Mouse (Mus musculus) kidney, postnatal 0 days (tissue): ENCODE measurements around the gene Sp6. TPM values are rescaled to one million over a fixed set of nuclear protein-coding genes. Genes with fewer than 3 reads are reported as not detected.
A peak's percentile ranks its signal among the peaks of the same experiment; 100 is the strongest.

Source experiments
- ATAC-seq: fragments of 200-750 bp; cut with Nextera tagmentation; replicated peaks from 2 replicates; pipeline ENCODE4 v1.8.0; 2017; ENCODE audit warnings: low read depth, moderate number of reproducible peaks, moderate TSS enrichment, moderate library complexity; ENCODE audit not compliant: low FRiP score
- DNase-seq: peaks from one replicate; pipeline ENCODE4 v3.0.0-alpha.2; 2016; ENCODE audit warnings: low spot score
- H3K27ac ChIP-seq: fragments of 300-500 bp; sonication (generic); 2 replicates; pipeline ENCODE4 v1.5.1; 2014; ENCODE audit warnings: mild to moderate bottlenecking
- H3K27me3 ChIP-seq: fragments of 300-500 bp; sonication (generic); 2 replicates; pipeline ENCODE4 v1.6.1; 2014; ENCODE audit warnings: low read length, mixed read lengths; ENCODE audit not compliant: insufficient read depth
- H3K36me3 ChIP-seq: fragments of 300-500 bp; sonication (generic); 2 replicates; pipeline ENCODE4 v1.6.1; 2014; ENCODE audit warnings: low read length, mixed read lengths; ENCODE audit not compliant: insufficient read depth
- H3K4me1 ChIP-seq: fragments of 300-500 bp; sonication (generic); replicated peaks from 2 replicates; pipeline ENCODE4 v1.6.1; 2014; ENCODE audit warnings: antibody characterized with exemption, low read length, mixed read lengths; ENCODE audit not compliant: insufficient read depth
- H3K4me2 ChIP-seq: fragments of 300-500 bp; sonication (generic); 2 replicates; pipeline ENCODE4 v1.6.1; 2014; ENCODE audit warnings: mild to moderate bottlenecking, low read length, moderate library complexity, mixed read lengths
- H3K4me3 ChIP-seq: fragments of 300-500 bp; sonication (generic); replicated peaks from 2 replicates; pipeline ENCODE4 v1.5.1; 2014; ENCODE audit warnings: low read depth, low read length
- H3K9ac ChIP-seq: fragments of 300-500 bp; sonication (generic); 2 replicates; pipeline ENCODE4 v1.6.1; 2014; ENCODE audit warnings: low read depth, low read length
- H3K9me3 ChIP-seq: fragments of 300-500 bp; sonication (generic); replicated peaks from 2 replicates; pipeline ENCODE4 v1.6.1; 2016; ENCODE audit warnings: low read length, inconsistent platforms, mixed read lengths
- CTCF ChIP-seq: IDR thresholded peaks from 2 replicates; pipeline ENCODE4 v1.5.1; 2016; ENCODE audit warnings: antibody characterized with exemption, low read depth, mild to moderate bottlenecking, moderate library complexity
- WGBS: fragments of 180-500 bp; shearing (Covaris S2); extraction: QIAGEN DNeasy Blood & Tissue Kit; methylation state at CpG from one replicate; pipeline ENCODE4 v1.1.7; 2014; 5-methylcytosine and 5-hydroxymethylcytosine counted together
- polyA plus RNA-seq: library from polyadenylated mRNA; unstranded; fragments of >200 nt; fragmentation: Nextera tagmentation; extraction: Ambion mirVana; gene quantifications from 2 replicates; pipeline ENCODE4 v1.2.1, GENCODE M21; 2015

Gene Sp6
- polyA plus RNA-seq, 1 experiment from 2014 or later = 2.0 TPM

GRCm38 (mm10) chr11:97033781-97034180, 20.6 kb downstream of the Sp6 start:
- H3K27me3 ChIP-seq = no peaks in the 10 kb centered on the region
- DNase-seq (no peak), ATAC-seq (no peak)
- TF ChIP-seq CTCF = no peak
- 86% methylated on average over 4 of the region's 4 CpGs for WGBS
- H3K4me3 ChIP-seq = no peak overlapping the region
- H3K27ac ChIP-seq = no peak overlapping the region
- no peak overlapping the region for H3K4me2 ChIP-seq
- H3K4me1 ChIP-seq = peaks cover 9% of the 10 kb centered on the region; the same call in 1 of the 2 replicates
- H3K9me3 ChIP-seq = no peaks in the 10 kb centered on the region
- H3K36me3 ChIP-seq = 0 out of 2 replicates have a peak, but pooled peaks cover 4% of the 10 kb centered on the region
- no peak overlapping the region for H3K9ac ChIP-seq

GRCm38 (mm10) chr11:97036141-97036540, 22.9 kb downstream of the Sp6 start:
- ATAC-seq (no peak), DNase-seq (no peak)
- Histone ChIP-seq H3K4me2 (no peak overlapping the region), H3K4me1 (no peaks in the 10 kb centered on the region), H3K9ac (no peak overlapping the region), H3K36me3 (0 out of 2 replicates have a peak, but pooled peaks cover 4% of the 10 kb centered on the region), H3K27ac (no peak overlapping the region), H3K9me3 (no peaks in the 10 kb centered on the region), H3K27me3 (no peaks in the 10 kb centered on the region), H3K4me3 (no peak overlapping the region)
- WGBS = 65% methylated on average over 5 of the region's 5 CpGs
- no peak for TF ChIP-seq CTCF

- DNase-seq (no peak), ATAC-seq (no peak)
- H3K27me3 ChIP-seq = no peaks in the 10 kb centered on the region
- H3K36me3 ChIP-seq = no peaks in the 10 kb centered on the region
- TF ChIP-seq CTCF = no peak
- H3K9ac ChIP-seq = no peak overlapping the region
- H3K4me1 ChIP-seq = 0 out of 2 replicates have a peak, but pooled peaks cover 5% of the 10 kb centered on the region
- 64% methylated on average over 7 of the region's 7 CpGs for WGBS
- H3K4me3 ChIP-seq = no peak overlapping the region
- H3K9me3 ChIP-seq = no peaks in the 10 kb centered on the region
- no peak overlapping the region for H3K4me2 ChIP-seq
- H3K27ac ChIP-seq = no peak overlapping the region
Observed at GRCm38 (mm10) chr11:97038881-97039280, 25.7 kb downstream of the Sp6 start.

GRCm38 (mm10) chr11:97040301-97041021, 27.3 kb downstream of the Sp6 start:
- H3K27me3 ChIP-seq = no peaks in the 10 kb centered on the region
- H3K27ac ChIP-seq = no peak overlapping the region
- no peaks in the 10 kb centered on the region; the same call in 1 of the 2 replicates for H3K36me3 ChIP-seq
- 43% methylated on average over 12 of the region's 12 CpGs for WGBS
- H3K4me1 ChIP-seq = 0 out of 2 replicates have a peak, but pooled peaks cover 5% of the 10 kb centered on the region
- ATAC-seq (no peak), DNase-seq (no peak)
- peak overlapping the region; percentile 18; the same call in 1 of the 2 replicates for H3K9ac ChIP-seq
- peak overlapping the region; percentile 90 for H3K4me2 ChIP-seq
- no peak for TF ChIP-seq CTCF
- H3K4me3 ChIP-seq = peak overlapping the region; percentile 60
- no peaks in the 10 kb centered on the region for H3K9me3 ChIP-seq

GRCm38 (mm10) chr11:97041022-97041899, 28.1 kb downstream of the Sp6 start, which contains the start of the genes Lrrc46 and Mrpl10:
Gene Lrrc46 (minus strand): TSS chr11:97041407.
Gene Mrpl10 (plus strand): TSS chr11:97041560.
- peak within 1 kb of the TSS; percentile 90 for H3K4me2 ChIP-seq
- H3K9me3 ChIP-seq = no peaks in the 10 kb centered on the region
- ATAC-seq = peak; percentile 83
- H3K36me3 ChIP-seq = no peaks in the 10 kb centered on the region; the same call in 1 of the 2 replicates
- H3K4me3 ChIP-seq = peak within 1 kb of the TSS; percentile 60
- peak within 1 kb of the TSS; percentile 79 for H3K9ac ChIP-seq
- WGBS = under 1% methylated on average over 48 of the region's 48 CpGs
- H3K27ac ChIP-seq = peak within 1 kb of the TSS; percentile 60
- DNase-seq = peak; percentile 95
- H3K4me1 ChIP-seq = 0 out of 2 replicates have a peak, but pooled peaks cover 5% of the 10 kb centered on the region
- TF ChIP-seq CTCF = no peak; the same call in 1 of the 2 replicates
- H3K27me3 ChIP-seq = no peaks in the 10 kb centered on the region

- H3K36me3 ChIP-seq = peaks cover 15% of the 10 kb centered on the region; the same call in 1 of the 2 replicates
- no peak overlapping the region for H3K4me2 ChIP-seq
- no peak overlapping the region for H3K27ac ChIP-seq
- H3K27me3 ChIP-seq = no peaks in the 10 kb centered on the region
- H3K9me3 ChIP-seq = no peaks in the 10 kb centered on the region
- 0 out of 2 replicates have a peak, but pooled peaks cover 5% of the 10 kb centered on the region for H3K4me1 ChIP-seq
- no peak overlapping the region for H3K4me3 ChIP-seq
- H3K9ac ChIP-seq = no peak overlapping the region
- 90% methylated on average over 8 of the region's 8 CpGs for WGBS
- DNase-seq (no peak), ATAC-seq (no peak)
- no peak for TF ChIP-seq CTCF
Observed at GRCm38 (mm10) chr11:97044902-97045301, 31.7 kb downstream of the Sp6 start.
